Mouse (Mus musculus): ENCODE results near the gene Psmc1. TPM values are rescaled to one million over a fixed set of nuclear protein-coding genes. Genes with fewer than 3 reads are reported as not detected.

The Psmc1 gene
- polyA plus RNA-seq, 1 experiment from 2014 or later: 173 TPM

GRCm38 (mm10) chr12:100090750-100091149, 19.2 kb upstream of the Psmc1 start:
- peaks cover 3% of the 10 kb centered on the region; the same call in 1 of the 2 replicates for H3K27me3 ChIP-seq
- no peaks in the 10 kb centered on the region for H3K9me3 ChIP-seq (replicated peaks)
- H3K4me3 ChIP-seq: no peak overlapping the region
- H3K4me1 ChIP-seq (replicated peaks): no peaks in the 10 kb centered on the region
- no peak overlapping the region for H3K4me2 ChIP-seq
- no peak overlapping the region for H3K27ac ChIP-seq
- 86% methylated on average over 4 of the region's 4 CpGs for WGBS
- no peaks in the 10 kb centered on the region for H3K36me3 ChIP-seq
- ATAC-seq (replicated peaks; ENCODE audit: insufficient number of reproducible peaks, insufficient read depth, low FRiP score, low read depth): no peak
- H3K9ac ChIP-seq: no peak overlapping the region

GRCm38 (mm10) chr12:100093046-100093445, 16.9 kb upstream of the Psmc1 start:
- peaks cover 3% of the 10 kb centered on the region; the same call in 1 of the 2 replicates for H3K27me3 ChIP-seq
- H3K36me3 ChIP-seq: no peaks in the 10 kb centered on the region
- H3K4me3 ChIP-seq: no peak overlapping the region
- H3K9me3 ChIP-seq (replicated peaks): no peaks in the 10 kb centered on the region
- no peaks in the 10 kb centered on the region for H3K4me1 ChIP-seq (replicated peaks)
- H3K9ac ChIP-seq: no peak overlapping the region
- no peak overlapping the region for H3K27ac ChIP-seq
- H3K4me2 ChIP-seq: no peak overlapping the region
- 76% methylated on average over 11 of the region's 11 CpGs for WGBS
- no peak for ATAC-seq (replicated peaks; ENCODE audit: insufficient number of reproducible peaks, insufficient read depth, low FRiP score, low read depth)

DNA sequence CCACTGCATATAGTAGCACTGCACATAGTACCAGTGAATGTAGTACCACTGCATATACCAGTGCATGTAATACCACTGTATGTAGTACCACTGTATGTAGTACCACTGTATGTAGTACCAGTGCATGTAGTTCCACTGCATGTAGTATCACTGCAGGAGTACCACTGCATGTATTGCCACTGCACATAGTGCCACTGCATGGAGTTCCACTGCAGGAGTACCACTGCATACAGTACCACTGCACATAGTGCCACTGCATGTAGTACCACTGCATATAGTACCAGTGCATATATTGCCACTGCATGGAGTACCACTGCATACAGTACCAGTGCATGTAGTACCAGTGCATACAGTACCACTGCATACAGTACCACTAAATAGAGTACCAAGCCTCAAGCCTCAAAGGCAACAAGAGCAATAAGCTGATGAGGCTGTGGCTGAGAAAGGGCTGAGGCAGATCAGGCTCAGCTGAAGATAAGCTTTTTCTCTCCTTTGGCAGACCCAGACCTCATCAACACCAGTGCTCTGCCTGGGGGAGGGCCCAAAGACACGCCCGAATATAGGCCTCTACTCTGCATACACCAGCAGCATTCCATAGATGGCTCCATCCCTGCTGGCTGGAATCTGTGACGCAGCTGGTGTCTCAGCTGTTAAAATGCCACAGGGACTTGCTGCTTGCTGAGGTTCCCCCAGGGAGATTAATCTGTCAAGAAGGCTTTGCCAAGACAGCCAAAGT, 9.8 kb upstream of the Psmc1 start:
- H3K4me2 ChIP-seq: no peak overlapping the region
- peaks cover 6% of the 10 kb centered on the region for H3K4me1 ChIP-seq (replicated peaks)
- H3K4me3 ChIP-seq: no peak overlapping the region
- H3K36me3 ChIP-seq: no peaks in the 10 kb centered on the region
- no peaks in the 10 kb centered on the region for H3K9me3 ChIP-seq (replicated peaks)
- H3K9ac ChIP-seq: no peak overlapping the region
- no peaks in the 10 kb centered on the region for H3K27me3 ChIP-seq
- ATAC-seq (replicated peaks; ENCODE audit: insufficient number of reproducible peaks, insufficient read depth, low FRiP score, low read depth): peak; percentile 63; the same call in 1 of the 2 replicates
- H3K27ac ChIP-seq: no peak overlapping the region
- 18% methylated on average over 3 of the region's 3 CpGs for WGBS

- no peak for ATAC-seq (replicated peaks; ENCODE audit: insufficient number of reproducible peaks, insufficient read depth, low FRiP score, low read depth)
Observed at GRCm38 (mm10) chr12:100100707-100101030, 9.3 kb upstream of the Psmc1 start.

DNA sequence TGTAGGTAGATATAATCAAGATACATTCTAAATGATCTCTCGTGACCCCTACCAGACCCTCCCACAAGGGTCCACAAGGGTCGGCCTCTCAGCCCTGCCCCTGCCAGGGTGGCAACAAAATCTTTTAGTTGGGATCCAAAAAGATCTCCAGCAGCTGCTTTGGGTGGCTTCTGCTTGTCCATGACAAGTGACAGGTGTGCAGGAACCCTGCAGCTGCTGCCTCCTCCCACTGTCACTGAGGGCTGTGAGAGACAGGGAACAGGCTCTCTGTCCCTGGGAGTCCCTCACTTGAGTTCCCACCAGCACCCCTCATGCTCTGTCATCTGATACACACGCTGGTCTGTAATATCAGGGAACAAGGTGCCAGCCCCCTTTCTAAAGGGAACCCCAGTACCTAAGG, 8.3 kb upstream of the Psmc1 start:
- Histone ChIP-seq H3K9me3 (replicated peaks) (no peaks in the 10 kb centered on the region), H3K36me3 (no peaks in the 10 kb centered on the region), H3K4me3 (no peak overlapping the region), H3K4me2 (no peak overlapping the region), H3K27ac (no peak overlapping the region), H3K4me1 (replicated peaks) (peaks cover 6% of the 10 kb centered on the region), H3K27me3 (no peaks in the 10 kb centered on the region), H3K9ac (no peak overlapping the region)
- 66% methylated on average over 3 of the region's 3 CpGs for whole genome bisulfite sequencing
- ATAC-seq (replicated peaks; ENCODE audit: insufficient number of reproducible peaks, insufficient read depth, low FRiP score, low read depth): no peak

More at GRCm38 (mm10) chr12:100100707-100101030, 9.3 kb upstream of the Psmc1 start:
- no peak overlapping the region for H3K27ac ChIP-seq
- 60% methylated on average over 3 of the region's 3 CpGs for WGBS
- no peak overlapping the region for H3K9ac ChIP-seq
- H3K4me3 ChIP-seq: no peak overlapping the region
- peaks cover 6% of the 10 kb centered on the region for H3K4me1 ChIP-seq (replicated peaks)
- H3K9me3 ChIP-seq (replicated peaks): no peaks in the 10 kb centered on the region
- no peaks in the 10 kb centered on the region for H3K27me3 ChIP-seq
- H3K36me3 ChIP-seq: no peaks in the 10 kb centered on the region
- H3K4me2 ChIP-seq: no peak overlapping the region

DNA sequence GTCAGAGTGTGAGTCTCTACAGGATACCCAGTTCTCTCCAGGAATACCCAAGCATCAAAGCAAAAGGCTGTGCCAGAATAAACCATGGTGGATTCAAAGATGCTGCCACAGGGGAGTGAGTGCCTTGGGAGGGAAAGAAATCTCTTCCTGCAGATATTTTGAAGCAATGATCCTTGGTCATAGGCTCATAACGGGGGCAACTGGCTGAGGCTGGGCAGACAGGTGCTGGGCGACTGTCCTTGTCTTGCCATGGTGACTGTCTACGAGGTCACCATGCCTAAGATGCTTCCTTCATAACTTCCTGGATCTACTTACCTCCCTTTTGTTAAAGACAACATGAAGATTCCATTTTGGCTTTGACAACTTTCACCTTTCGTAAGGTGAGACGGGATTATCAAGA, 5.4 kb upstream of the Psmc1 start:
- no peak overlapping the region for H3K27ac ChIP-seq
- no peak for ATAC-seq (replicated peaks; ENCODE audit: insufficient number of reproducible peaks, insufficient read depth, low FRiP score, low read depth)
- no peaks in the 10 kb centered on the region for H3K36me3 ChIP-seq
- no peaks in the 10 kb centered on the region for H3K9me3 ChIP-seq (replicated peaks)
- H3K4me1 ChIP-seq (replicated peaks): peaks cover 8% of the 10 kb centered on the region
- no peak overlapping the region for H3K4me2 ChIP-seq
- WGBS: 73% methylated on average over 5 of the region's 5 CpGs
- H3K4me3 ChIP-seq: no peak overlapping the region
- no peak overlapping the region for H3K9ac ChIP-seq
- H3K27me3 ChIP-seq: no peaks in the 10 kb centered on the region

DNA sequence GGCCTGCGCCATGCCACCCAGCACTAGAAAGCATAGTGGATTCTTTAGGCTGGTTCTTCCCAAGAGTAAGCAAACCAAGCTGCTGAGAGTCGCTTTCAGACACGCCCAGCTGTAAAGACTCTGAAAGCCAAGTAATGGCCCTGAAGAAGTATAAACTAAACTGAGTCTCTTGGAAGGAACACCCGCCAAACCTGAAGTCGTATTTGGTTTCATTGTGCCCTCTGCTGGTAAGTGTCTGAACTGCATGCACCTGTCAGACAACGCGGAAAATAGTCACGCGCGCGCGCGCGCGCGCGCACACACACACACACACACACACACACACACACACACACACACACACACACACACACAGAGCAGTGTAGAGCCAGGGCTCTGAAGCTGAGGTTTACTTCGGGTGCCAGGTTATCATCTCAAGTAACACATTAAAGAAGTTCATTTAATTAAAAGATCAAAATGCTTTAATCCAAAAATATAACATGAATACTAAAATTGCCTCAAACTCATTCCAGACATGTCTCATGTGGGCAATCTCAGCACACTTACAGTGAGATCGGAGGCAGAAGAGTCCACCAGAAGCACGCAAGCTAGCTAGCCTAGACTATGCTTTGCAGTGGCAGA, 3.6 kb upstream of the Psmc1 start:
- H3K27ac ChIP-seq: no peak overlapping the region
- H3K4me2 ChIP-seq: peak overlapping the region; percentile 44
- H3K4me1 ChIP-seq (replicated peaks): peaks cover 13% of the 10 kb centered on the region
- WGBS: 12% methylated on average over 20 of the region's 20 CpGs
- ATAC-seq (replicated peaks; ENCODE audit: insufficient number of reproducible peaks, insufficient read depth, low FRiP score, low read depth): no peak
- H3K9ac ChIP-seq: no peak overlapping the region
- no peaks in the 10 kb centered on the region for H3K27me3 ChIP-seq
- H3K36me3 ChIP-seq: no peaks in the 10 kb centered on the region
- no peaks in the 10 kb centered on the region for H3K9me3 ChIP-seq (replicated peaks)
- H3K4me3 ChIP-seq: no peak overlapping the region

GRCm38 (mm10) chr12:100107436-100107835, 2.5 kb upstream of the Psmc1 start:
- no peak overlapping the region for H3K27ac ChIP-seq
- no peaks in the 10 kb centered on the region for H3K27me3 ChIP-seq
- H3K4me1 ChIP-seq (replicated peaks): peaks cover 19% of the 10 kb centered on the region
- 42% methylated on average over 4 of the region's 4 CpGs for WGBS
- H3K4me3 ChIP-seq: no peak overlapping the region
- peaks cover 9% of the 10 kb centered on the region; the same call in 1 of the 2 replicates for H3K36me3 ChIP-seq
- no peak overlapping the region for H3K9ac ChIP-seq
- H3K9me3 ChIP-seq (replicated peaks): no peaks in the 10 kb centered on the region
- H3K4me2 ChIP-seq: no peak overlapping the region
- no peak for ATAC-seq (replicated peaks; ENCODE audit: insufficient number of reproducible peaks, insufficient read depth, low FRiP score, low read depth)

DNA sequence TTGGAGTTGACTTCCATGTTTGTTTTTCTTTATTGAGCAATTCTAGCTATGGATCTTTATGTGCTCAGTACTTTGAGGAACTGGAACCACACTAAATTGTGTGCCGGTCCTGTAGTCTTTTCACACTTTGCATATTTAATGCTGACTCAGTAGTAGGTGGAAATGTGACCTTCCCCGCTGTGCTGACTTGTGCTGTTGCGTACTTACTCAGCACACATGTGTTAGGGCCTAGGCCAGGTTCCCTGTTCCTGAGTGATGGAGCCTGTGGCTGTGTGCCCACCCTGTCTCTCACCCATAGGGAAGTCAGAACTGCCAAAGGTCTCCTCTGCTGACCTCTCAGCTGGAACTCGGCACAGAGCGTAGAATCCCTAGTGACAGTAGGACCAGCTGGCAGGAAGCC, 6.0 kb downstream of the Psmc1 start:
- Histone ChIP-seq H3K9me3 (replicated peaks) (no peaks in the 10 kb centered on the region), H3K27ac (no peak overlapping the region), H3K9ac (no peak overlapping the region), H3K4me2 (no peak overlapping the region), H3K36me3 (peaks cover 89% of the 10 kb centered on the region), H3K4me3 (no peak overlapping the region), H3K27me3 (no peaks in the 10 kb centered on the region), H3K4me1 (replicated peaks) (peaks cover 10% of the 10 kb centered on the region)
- no peak for ATAC-seq (replicated peaks; ENCODE audit: insufficient number of reproducible peaks, insufficient read depth, low FRiP score, low read depth)
- 90% methylated on average over 5 of the region's 5 CpGs for WGBS

DNA sequence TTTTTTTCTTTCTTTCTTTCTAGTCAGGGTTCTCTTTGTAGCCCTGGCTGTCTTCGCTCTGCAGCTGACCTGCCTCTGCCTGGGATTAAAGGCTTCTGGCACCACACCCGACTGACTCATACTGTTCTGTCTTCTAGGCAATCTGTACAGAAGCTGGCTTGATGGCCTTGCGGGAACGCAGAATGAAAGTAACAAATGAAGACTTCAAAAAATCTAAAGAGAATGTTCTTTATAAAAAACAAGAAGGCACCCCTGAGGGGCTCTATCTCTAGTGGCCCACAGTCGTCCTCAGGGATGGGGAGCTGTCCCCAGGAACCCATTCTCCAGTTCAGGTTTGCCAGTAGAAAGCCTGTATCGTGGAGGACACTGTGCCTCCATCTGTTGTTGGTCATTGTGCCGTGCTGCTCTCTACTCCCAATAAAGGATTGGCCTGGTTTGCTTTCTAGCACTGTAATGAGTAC, 13.0 kb downstream of the Psmc1 start:
- H3K4me3 ChIP-seq: no peak overlapping the region
- ATAC-seq (replicated peaks; ENCODE audit: insufficient number of reproducible peaks, insufficient read depth, low FRiP score, low read depth): no peak
- H3K9ac ChIP-seq: no peak overlapping the region
- peaks cover 80% of the 10 kb centered on the region for H3K36me3 ChIP-seq
- 80% methylated on average over 7 of the region's 7 CpGs for WGBS
- no peaks in the 10 kb centered on the region for H3K27me3 ChIP-seq
- H3K4me1 ChIP-seq (replicated peaks): peaks cover 13% of the 10 kb centered on the region
- H3K9me3 ChIP-seq (replicated peaks): no peaks in the 10 kb centered on the region
- no peak overlapping the region for H3K4me2 ChIP-seq
- H3K27ac ChIP-seq: no peak overlapping the region

DNA sequence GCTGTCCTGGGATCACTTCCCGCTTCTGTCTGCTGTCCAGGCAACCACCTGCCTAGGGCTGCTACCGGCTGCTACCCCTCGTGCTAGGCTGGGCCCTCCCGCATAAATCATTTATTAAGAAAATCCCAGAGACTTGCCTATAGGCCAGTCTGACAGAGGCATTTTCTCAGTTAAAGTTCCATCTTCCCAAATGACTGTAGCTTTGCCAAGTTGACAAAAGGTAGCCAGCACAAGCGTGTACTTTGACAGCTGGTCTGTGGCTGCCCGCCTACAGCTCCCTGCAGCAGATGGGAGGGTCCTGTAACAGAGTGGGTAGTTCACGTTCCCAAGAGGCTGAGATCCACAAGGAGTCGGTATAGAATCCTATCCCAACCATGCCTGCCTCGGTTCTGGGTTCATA, 13.5 kb downstream of the Psmc1 start:
- Histone ChIP-seq H3K9me3 (replicated peaks) (no peaks in the 10 kb centered on the region), H3K27me3 (no peaks in the 10 kb centered on the region), H3K4me2 (no peak overlapping the region), H3K27ac (no peak overlapping the region), H3K4me1 (replicated peaks) (peaks cover 18% of the 10 kb centered on the region), H3K4me3 (no peak overlapping the region), H3K36me3 (peaks cover 75% of the 10 kb centered on the region), H3K9ac (no peak overlapping the region)
- 85% methylated on average over 9 of the region's 9 CpGs for WGBS
- ATAC-seq (replicated peaks; ENCODE audit: insufficient number of reproducible peaks, insufficient read depth, low FRiP score, low read depth): no peak
